Mouse (Mus musculus) bone marrow macrophage, adult 2 months (primary cell): ENCODE data around the gene Plpp3.

ENCODE experiments used
- CTCF ChIP-seq: IDR thresholded peaks from 2 replicates; pipeline ENCODE4 v1.5.1; 2012; ENCODE audit warnings: low read depth, mild to moderate bottlenecking, low read length, moderate library complexity
- POLR2A ChIP-seq: IDR thresholded peaks from 2 replicates; pipeline ENCODE4 v1.6.1; 2012; ENCODE audit warnings: mild to moderate bottlenecking, low read depth, low read length, borderline replicate concordance

- TF ChIP-seq CTCF: no peak
- TF ChIP-seq POLR2A: no peak
Observed at GRCm38 (mm10) chr4:105253453-105254341, 96.5 kb downstream of the Plpp3 start.
